Mouse (Mus musculus) fat pad, adult 2 months (tissue): Measurements from ENCODE around the gene Ppib.
A peak's percentile ranks its signal among the peaks of the same experiment; 100 is the strongest.

ENCODE experiments used
- DNase-seq: peaks from one replicate; pipeline ENCODE4 v3.0.0-alpha.2; 2011; ENCODE audit warnings: low read depth, low spot score; ENCODE audit errors: extremely low read depth

Ppib gene

GRCm38 (mm10) chr9:66072754-66073153, 12.7 kb downstream of the Ppib start:
- DNase-seq = no peak

- no peak for DNase-seq
Measured at GRCm38 (mm10) chr9:66078072-66078471, 18.1 kb downstream of the Ppib start.

GRCm38 (mm10) chr9:66078493-66078892, 18.5 kb downstream of the Ppib start:
- no peak for DNase-seq

- no peak for DNase-seq
Measured at GRCm38 (mm10) chr9:66080804-66081459, 20.9 kb downstream of the Ppib start.

- no peak for DNase-seq
Measured at GRCm38 (mm10) chr9:66081999-66082398, 22.0 kb downstream of the Ppib start.

GRCm38 (mm10) chr9:66084171-66084570, 24.1 kb downstream of the Ppib start:
- DNase-seq = no peak

- DNase-seq = no peak
Measured at GRCm38 (mm10) chr9:66087062-66087461, 27.0 kb downstream of the Ppib start.

GRCm38 (mm10) chr9:66088411-66088810, 28.4 kb downstream of the Ppib start:
- DNase-seq = no peak

GRCm38 (mm10) chr9:66090593-66091244, 30.7 kb downstream of the Ppib start:
- no peak for DNase-seq

- DNase-seq = peak; percentile 21
Measured at GRCm38 (mm10) chr9:66091327-66092231, 31.6 kb downstream of the Ppib start.

- DNase-seq = no peak
Measured at GRCm38 (mm10) chr9:66092664-66093063, 32.6 kb downstream of the Ppib start.

GRCm38 (mm10) chr9:66101577-66101976, 41.6 kb downstream of the Ppib start:
- no peak for DNase-seq

- DNase-seq = no peak
Measured at GRCm38 (mm10) chr9:66102668-66103067, 42.6 kb downstream of the Ppib start.

- no peak for DNase-seq
Measured at GRCm38 (mm10) chr9:66104601-66105000, 44.6 kb downstream of the Ppib start.

GRCm38 (mm10) chr9:66105168-66105567, 45.1 kb downstream of the Ppib start:
- DNase-seq = no peak

GRCm38 (mm10) chr9:66109574-66109973, 49.6 kb downstream of the Ppib start:
- no peak for DNase-seq

- no peak for DNase-seq
Measured at GRCm38 (mm10) chr9:66110126-66110525, 50.1 kb downstream of the Ppib start.

- no peak for DNase-seq
Measured at GRCm38 (mm10) chr9:66110611-66111379, 50.8 kb downstream of the Ppib start.

- DNase-seq = no peak
Measured at GRCm38 (mm10) chr9:66114341-66114740, 54.3 kb downstream of the Ppib start.
